Mouse (Mus musculus): ENCODE data around the gene Gm15080. TPM values are rescaled to one million over a fixed set of nuclear protein-coding genes. Genes with fewer than 3 reads are reported as not detected.
"Not testable (repeated sequence)": the region's sequence is repeated elsewhere in the genome, so short reads cannot be mapped to it uniquely, and the experiment has no call there.

Gene Gm15080
- total RNA-seq (2015), result not detected in 2 replicates
- not detected in 2 replicates for total RNA-seq (2017)

DNA sequence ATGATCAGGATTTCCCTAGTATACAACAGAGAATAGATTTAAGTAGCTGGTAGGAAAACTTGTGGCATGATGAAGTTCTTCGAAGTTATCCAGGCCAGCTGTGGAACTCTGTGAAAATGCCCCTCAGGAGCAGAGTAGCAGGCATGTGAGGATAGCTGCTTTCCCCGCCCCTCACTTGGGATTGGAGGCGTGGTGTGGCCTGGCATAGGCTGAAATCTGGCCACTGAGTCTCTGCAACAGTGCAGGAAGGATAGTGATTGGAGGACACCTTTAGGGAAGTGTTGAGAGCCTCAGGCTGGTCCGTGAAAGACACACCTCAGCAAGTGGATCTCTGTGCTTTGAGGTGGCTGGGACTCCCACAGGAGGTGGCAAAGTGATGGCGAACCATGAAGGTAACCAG lies at the start of gene Gm15080:
Gene Gm15080, plus strand, starts transcription at position 301 of the 400 bp plus-strand sequence.
- ATAC-seq (replicated peaks; ENCODE audit: poor library complexity), result not testable (repeated sequence)

Other genes with a start within 250 kb of the Gm15080 start
- not detected in 2 replicates for gene Gm15128, start 227.0 kb upstream of the Gm15080 start, total RNA-seq (2015)
- not detected in 2 replicates for gene Gm15128, start 227.0 kb upstream of the Gm15080 start, total RNA-seq (2017)
- gene Gm15107, start 187.7 kb downstream of the Gm15080 start, total RNA-seq (2015), result not detected in 2 replicates
- not detected in 2 replicates for gene Gm15107, start 187.7 kb downstream of the Gm15080 start, total RNA-seq (2017)

Measured in megakaryocyte progenitor cell, adult 5-6 weeks (primary cell).